Mouse (Mus musculus) adrenal gland, adult (tissue): ENCODE measurements around the gene Ephx4.

ENCODE experiments used
- DNase-seq, 2 experiments: peaks; one replicate each; pipeline ENCODE4 v3.0.0; 2022 to 2023; ENCODE audit warnings: low spot score in 1 of 2; ENCODE audit not compliant: inconsistent age in 2 of 2

The Ephx4 gene

GRCm38 (mm10) chr5:107431249-107431648, 28.7 kb downstream of the Ephx4 start, which contains the start of gene Lpcat2b:
Gene Lpcat2b, plus strand, starts transcription at chr5:107431549.
- no peak for DNase-seq

DNA sequence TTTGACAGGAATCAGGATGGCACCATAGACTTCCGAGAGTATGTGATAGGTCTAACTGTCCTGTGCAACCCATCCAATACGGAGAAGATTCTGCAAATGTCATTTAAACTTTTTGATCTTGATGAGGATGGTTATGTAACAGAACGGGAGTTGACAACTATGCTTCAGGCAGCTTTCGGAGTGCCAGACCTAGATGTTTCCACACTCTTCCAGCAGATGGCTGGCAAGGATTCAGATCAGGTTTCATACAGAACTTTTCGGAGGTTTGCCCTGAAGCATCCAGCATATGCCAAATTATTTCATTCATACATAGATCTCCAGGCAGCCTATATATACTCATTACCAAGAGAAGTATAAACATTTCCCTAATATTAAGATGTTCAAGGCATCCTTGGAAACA, 31.5 kb downstream of the Ephx4 start:
- no peak for DNase-seq

DNA sequence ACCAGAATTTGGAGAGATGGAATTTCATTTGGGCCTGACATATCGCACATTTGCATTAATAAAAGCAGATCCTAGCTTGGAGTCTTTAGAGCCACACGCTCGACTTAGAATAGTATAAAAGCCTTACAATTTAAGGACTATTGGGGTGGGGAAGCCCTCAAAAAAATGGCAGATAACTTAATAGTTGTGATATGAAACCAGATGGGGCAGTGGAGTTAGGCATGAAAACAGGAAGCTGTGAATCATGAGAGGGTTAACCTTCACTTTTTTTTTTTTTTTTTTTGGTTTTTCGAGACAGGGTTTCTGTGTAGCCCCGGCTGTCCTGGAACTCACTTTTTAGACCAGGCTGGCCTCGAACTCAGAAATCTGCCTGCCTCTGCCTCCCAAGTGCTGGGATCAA, 33.6 kb downstream of the Ephx4 start:
- no peak for DNase-seq

- DNase-seq = peak in 1 of 2 experiments; percentile 34
Observed at GRCm38 (mm10) chr5:107436587-107437209, 34.2 kb downstream of the Ephx4 start.

- DNase-seq = peak; percentile 92 to 99
Observed at GRCm38 (mm10) chr5:107437464-107438281, 35.1 kb downstream of the Ephx4 start, which contains the start of gene Btbd8. Gene Btbd8, plus strand, starts transcription at chr5:107437997.

DNA sequence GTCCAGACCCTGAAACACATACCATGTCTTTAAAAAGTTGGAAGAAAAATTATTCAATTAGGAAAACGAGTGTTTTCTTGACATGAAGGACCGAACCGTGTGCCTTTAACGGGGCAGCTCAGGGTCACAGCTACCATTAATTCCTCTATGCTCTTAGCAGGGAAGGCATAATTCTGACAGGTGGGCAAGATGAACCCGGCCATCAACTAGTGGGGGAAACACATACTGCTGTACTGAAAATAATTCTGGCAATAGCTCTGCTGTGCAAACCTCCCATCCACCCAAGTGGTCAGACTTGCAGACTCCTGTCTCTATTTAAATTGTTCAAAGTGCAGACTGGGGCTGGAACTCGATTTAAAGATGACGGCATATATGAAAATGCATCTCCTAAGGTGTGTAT, 35.8 kb downstream of the Ephx4 start:
- DNase-seq = no peak

- no peak for DNase-seq
Observed at GRCm38 (mm10) chr5:107441881-107442280, 39.3 kb downstream of the Ephx4 start.

- peak in 1 of 2 experiments; percentile 27 for DNase-seq
Observed at GRCm38 (mm10) chr5:107444251-107444650, 41.7 kb downstream of the Ephx4 start.

DNA sequence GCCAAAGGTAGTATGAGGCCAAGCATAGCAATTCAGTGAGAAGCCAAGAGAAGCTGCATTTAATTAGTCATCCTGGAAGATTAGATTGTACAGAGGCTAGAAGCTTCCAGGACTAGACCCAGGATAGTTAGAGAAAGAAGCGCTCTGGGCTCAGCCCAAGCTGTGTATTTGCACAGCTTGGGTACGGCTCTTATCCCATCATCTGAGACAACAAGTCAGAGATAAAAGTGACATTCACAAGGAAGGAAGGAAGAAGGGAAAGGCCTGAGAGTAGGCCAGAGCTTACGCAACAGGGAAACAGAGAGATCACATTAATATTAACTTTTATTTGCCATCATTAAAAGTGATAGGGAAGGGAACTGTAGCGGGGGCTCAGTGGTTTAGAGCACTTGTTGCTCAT, 45.4 kb downstream of the Ephx4 start:
- no peak for DNase-seq

- no peak for DNase-seq
Observed at GRCm38 (mm10) chr5:107448784-107449183, 46.2 kb downstream of the Ephx4 start.

DNA sequence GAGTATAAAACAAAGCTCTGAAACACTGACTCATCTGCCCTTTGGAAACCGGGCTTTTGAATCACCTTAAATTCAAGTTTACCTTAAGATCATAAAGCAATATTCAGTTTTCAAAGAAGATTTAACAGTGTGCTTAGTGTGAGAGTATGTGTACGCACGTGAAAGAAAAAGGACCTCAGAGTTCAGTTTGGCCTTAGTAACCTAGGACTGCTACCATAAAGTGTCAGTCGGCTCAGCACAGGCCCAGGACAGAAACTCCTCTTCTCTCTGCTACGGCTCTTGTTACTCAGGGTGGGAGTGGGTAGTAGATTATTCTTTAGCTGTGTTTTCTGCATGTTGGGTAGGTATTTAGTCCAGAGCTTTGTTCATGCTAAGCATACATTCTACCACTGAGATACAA, 47.1 kb downstream of the Ephx4 start:
- DNase-seq = no peak

DNA sequence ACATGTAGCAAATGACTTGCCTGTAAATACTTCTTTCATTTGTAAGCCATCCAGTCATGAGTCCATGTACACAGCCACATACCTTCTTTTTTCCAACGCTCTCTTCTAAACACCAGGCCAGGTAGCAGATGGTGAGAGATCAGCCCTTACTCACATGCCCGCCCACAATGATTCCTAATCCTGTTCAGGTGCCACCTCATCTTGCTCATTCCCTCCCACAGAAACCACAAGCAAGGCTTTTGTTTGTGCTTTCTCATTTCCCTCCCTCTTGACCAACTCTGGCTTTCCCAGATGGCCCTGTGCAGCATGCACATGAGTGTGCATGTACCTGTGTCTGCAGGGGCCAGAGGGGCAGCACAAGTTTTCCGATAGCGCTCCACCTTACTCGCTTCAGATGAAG, 47.8 kb downstream of the Ephx4 start:
- no peak for DNase-seq

DNA sequence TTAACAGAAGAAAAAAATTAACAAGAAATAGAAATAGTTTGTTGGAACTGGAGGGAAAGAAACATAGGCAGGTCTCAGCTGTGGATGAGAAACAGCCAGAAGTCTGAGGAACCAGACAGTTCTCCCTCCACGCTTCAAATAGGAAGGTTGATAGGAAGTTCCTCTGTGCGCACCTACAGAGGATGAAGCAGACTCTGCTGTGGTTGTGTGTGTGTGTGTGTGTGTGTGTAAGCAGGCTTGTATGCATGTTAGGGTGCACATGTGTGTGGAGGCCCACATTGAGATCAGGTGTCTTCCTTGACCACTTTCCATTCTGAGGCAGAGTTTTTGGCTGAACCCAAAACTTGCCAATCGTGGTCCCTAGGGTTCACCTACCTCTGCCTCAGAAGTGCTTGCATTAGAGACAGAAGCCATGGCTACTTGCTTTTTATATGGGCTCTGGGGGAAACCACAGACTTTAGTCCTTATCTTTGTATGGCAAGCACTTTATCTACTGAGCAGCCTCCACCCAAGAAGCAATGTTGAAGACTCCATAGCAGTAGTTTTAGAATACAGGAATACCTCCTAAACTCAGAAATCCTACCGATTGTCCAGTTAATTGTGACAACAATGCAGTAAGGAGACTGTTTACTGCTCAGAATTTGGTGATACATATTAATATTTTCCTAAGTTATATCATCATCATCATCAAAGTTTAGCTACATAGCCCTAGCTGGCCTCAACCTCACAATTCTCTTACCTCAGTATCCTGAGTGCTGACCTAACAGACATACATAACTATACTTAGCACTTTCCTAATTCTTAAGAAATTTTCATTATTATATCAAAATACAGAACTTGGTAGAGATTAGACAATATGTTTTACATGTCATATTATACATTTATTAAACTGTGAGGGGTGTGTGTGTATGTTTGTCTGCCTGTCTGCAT, 59.9 kb downstream of the Ephx4 start:
- DNase-seq = no peak

DNA sequence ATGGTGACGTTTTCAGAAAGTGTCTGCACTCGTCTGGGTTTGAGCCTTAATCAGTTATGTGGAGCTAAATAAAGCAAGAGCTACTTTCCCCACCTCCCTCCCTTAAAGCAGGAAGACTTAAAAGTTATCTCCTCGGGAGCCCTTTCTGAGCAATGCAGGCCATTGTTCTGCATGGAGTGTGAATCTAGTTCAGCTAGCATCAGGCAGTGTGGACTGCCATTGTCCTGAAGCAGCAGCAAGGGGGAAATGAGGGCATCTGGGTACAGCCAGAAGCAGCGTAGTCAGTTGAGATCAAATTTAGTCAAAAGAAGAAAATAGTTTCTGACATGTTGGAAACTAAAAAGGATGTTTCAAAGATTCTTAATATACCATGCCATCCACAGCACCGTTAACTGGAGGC, 64.0 kb downstream of the Ephx4 start:
- DNase-seq = no peak

- no peak for DNase-seq
Observed at GRCm38 (mm10) chr5:107467098-107467497, 64.6 kb downstream of the Ephx4 start.

DNA sequence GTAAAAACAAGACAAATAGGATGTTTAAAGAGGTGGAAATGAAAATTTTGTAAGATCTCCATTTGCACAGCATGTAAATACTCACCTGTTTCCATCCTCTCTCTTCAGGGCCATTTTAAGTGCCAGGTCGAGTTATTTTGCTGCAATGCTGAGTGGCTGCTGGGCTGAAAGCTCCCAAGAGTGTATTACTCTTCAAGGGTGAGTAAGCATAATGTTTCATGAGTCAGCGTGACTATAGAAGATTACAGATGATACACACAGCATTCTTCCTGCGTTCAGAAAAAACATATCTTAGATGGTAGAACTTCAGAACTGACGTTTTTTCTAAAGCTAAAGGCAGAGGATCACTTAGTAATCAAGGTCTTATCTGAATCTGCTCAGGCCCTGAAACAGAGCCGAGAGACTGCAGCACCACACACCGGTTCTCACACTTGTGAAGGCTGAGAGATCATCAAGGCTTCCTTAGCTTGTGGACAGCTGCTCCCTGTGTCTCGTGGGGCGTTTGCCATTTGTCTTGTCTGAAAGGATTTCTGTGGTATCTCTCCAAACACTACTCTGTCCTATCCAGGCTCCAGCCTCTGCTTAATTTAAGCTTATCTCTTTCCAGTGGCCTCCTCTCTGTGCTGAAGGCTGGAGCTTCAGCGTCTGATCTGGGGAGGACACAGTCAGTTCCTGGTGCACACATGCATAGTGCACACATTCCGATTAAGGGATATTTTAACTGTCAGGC, 68.2 kb downstream of the Ephx4 start:
- peak; percentile 11 to 26 for DNase-seq
